Mouse (Mus musculus) ovary, postnatal 14 days (tissue): ENCODE measurements at regions not wholly inside any gene's neighbourhood (a gene's known extent, or its start where the extent isn't known, plus 50 kb on each side); places are given as distances from the start of the nearest gene placed in this dataset.

ENCODE experiments used
- DNase-seq: peaks from one replicate; pipeline ENCODE4 v3.0.0; 2022; ENCODE audit warnings: low spot score

GRCm38 (mm10) chr14:87346812-87347211 lies 69.6 kb upstream of the Tdrd3 start:
- DNase-seq, result no peak

- no peak for DNase-seq
These were observed 67.6 kb upstream of the Tdrd3 start for GRCm38 (mm10) chr14:87348825-87349224.

GRCm38 (mm10) chr14:87365793-87366192 lies 50.6 kb upstream of the Tdrd3 start:
- DNase-seq, result no peak
